Mouse (Mus musculus) liver, embryonic 14.5 days (tissue): ENCODE measurements around the gene Vamp1.

Experiments used
- CTCF ChIP-seq: IDR thresholded peaks from 2 replicates; pipeline ENCODE4 v1.5.1; 2016; ENCODE audit warnings: antibody characterized with exemption, low read depth, control low read depth
- EP300 ChIP-seq: IDR thresholded peaks from 2 replicates; pipeline ENCODE4 v1.6.1; 2016; ENCODE audit warnings: antibody characterized with exemption, low read depth

GRCm38 (mm10) chr6:125233816-125234519 lies 18.6 kb downstream of the Vamp1 start:
- TF ChIP-seq CTCF (no peak), EP300 (no peak)
